Mouse (Mus musculus): ENCODE measurements around the gene Hils1. TPM values are rescaled to one million over a fixed set of nuclear protein-coding genes. Genes with fewer than 3 reads are reported as not detected.
"Not testable (repeated sequence)": the region's sequence is repeated elsewhere in the genome, so short reads cannot be mapped to it uniquely, and the experiment has no call there.

Gene Hils1
- total RNA-seq, 2 experiments from 2014 or later, result not detected

DNA sequence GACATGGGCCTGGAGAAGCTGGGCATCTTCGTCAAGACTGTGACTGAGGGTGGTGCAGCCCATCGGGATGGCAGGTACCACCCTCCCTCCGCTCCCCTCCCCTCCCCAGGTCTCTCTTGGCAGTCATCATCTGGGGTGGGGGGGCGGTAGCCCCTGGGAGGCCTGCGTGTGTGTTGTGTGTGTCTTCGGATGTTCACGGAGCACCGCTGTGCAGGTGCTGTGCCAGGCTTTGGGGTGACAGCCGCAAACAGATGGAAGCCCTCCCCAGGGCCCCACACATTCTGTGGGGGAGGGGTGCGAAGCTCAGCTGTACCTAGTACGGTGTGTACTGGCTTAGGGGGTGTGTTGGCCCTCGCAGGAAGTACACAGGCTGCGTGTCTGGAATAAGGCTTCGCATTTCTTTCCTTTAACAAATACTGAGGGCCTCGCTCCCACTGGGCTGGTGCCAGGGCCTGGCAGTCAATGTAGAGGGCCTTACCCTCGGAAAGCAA, 30.7 kb downstream of the Hils1 start:
- no peak for DNase-seq (ENCODE audit: low spot score)
- intact Hi-C loops (cut with DNase I), result no loop called here

DNA sequence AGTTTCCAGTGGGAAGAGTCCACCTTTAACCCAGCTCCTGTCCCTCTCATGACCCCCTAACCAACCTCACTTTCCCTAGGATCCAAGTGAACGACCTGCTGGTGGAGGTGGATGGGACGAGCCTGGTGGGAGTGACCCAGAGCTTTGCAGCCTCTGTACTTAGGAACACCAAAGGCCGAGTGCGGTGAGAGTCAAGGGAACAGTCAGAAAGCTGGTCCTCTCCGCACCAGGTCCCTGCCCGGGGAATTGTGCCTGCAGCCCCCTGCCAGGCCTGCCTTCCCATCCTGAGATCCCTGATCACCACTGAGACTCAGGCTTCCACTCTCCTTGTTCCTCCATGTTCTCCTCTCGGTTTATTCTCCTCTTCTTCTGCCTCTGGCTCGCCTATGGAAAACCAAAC, 32.7 kb downstream of the Hils1 start:
- no peak for DNase-seq (ENCODE audit: low spot score)
- intact Hi-C loops (cut with DNase I), result loop anchor here (1.0 to 2.0 kb wide), 2 partner anchors 21 to 61 kb away; no protein-coding TSS in a partner anchor

DNA sequence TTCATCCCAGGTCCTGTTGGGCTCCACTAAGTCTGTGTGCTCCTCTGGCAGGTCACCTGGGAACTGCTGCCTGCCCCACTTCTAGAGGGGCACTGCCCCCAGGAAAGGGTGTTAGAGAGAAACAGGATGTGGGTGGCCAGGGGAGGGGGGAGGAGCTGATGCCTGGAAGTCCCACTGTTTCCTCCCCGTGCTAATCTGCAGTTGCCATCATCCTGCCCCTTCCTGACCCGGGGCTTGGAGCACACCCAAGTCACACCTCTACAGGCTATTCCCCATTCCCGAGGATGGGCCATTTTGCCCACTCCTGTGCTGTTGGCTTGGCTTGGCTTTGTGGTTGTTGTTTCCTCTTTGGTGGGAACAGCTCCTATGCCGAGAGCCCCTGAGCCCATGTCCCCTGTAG, 33.2 kb downstream of the Hils1 start:
- DNase-seq (ENCODE audit: low spot score), result no peak
- intact Hi-C loops (cut with DNase I), result loop anchor here (1.0 to 2.0 kb wide), 2 partner anchors 21 to 62 kb away; no protein-coding TSS in a partner anchor

DNA sequence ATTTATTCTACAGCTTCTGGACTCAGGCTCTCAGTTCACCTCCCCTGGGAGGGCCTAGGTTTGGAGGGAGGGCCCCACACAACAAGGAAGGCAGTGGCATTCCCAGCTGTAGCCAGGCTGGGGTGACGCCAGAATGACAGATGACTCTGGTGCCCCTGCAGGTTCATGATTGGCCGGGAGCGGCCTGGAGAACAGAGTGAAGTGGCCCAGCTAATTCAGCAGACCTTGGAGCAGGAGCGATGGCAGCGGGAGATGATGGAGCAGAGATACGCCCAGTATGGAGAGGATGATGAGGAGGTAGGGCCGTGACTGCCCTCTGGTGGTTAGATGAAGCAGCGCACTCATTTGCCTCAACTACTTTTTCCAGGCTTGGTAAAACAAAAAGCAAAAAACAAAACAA, 33.7 kb downstream of the Hils1 start:
- intact Hi-C loops (cut with DNase I), result loop anchor here (2.0 kb wide), 1 partner anchor 62 kb away; no protein-coding TSS in a partner anchor
- no peak for DNase-seq (ENCODE audit: low spot score)

DNA sequence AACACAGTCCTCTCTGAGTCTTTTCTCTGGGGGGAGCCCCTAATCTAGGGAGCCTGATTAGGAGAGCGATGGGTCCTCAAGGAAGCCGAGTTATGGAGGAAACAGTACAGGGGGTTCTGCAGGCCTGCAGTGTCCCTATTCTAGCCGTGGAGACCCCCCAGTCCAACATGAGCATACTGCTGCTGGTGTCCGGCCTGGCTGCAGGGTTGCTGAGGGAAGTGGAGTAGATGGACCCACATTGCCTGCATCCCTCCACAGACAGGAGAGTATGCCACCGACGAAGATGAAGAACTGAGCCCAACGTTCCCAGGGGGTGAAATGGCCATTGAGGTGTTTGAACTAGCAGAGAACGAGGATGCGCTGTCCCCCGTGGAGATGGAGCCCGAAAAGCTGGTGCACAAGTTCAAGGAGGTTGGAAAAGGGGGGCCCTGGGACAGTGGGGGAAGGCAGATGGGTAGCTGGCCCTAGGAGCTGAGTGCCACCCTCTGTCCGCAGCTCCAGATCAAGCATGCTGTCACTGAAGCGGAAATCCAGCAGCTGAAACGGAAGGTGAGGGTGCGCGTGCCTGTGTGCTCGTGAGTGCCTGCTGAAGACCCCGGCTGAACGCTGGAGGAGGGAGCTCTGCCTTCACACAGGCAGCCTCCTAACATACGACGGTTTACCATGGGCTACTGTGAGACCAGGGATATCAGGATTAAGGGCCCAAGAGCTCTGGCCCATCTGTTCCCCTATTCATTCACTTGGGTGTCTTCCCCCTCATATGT, 34.4 kb downstream of the Hils1 start:
- intact Hi-C loops (cut with DNase I), result loop anchor here (2.0 kb wide), 1 partner anchor 63 kb away; no protein-coding TSS in a partner anchor
- DNase-seq (ENCODE audit: low spot score), result no peak

DNA sequence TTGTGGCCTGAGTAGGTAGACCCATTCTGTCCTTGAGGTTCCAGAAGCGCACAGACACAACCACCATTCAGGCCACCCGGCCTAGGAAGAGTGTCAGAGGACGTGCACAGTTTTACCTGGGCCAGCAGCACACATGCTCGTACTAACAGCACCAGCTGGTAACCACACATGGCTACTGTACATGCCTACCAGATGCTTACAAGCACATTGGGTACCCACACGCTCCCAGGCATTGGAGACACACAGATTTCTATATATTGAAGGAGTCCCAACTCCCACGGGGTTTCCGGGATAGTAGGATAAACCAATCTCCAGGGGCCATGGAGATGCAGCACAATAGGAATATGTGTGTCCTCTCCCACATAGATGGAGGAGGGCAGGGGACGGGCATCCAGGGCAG, 35.3 kb downstream of the Hils1 start:
- intact Hi-C loops (cut with DNase I), result no loop called here
- DNase-seq (ENCODE audit: low spot score), result no peak

DNA sequence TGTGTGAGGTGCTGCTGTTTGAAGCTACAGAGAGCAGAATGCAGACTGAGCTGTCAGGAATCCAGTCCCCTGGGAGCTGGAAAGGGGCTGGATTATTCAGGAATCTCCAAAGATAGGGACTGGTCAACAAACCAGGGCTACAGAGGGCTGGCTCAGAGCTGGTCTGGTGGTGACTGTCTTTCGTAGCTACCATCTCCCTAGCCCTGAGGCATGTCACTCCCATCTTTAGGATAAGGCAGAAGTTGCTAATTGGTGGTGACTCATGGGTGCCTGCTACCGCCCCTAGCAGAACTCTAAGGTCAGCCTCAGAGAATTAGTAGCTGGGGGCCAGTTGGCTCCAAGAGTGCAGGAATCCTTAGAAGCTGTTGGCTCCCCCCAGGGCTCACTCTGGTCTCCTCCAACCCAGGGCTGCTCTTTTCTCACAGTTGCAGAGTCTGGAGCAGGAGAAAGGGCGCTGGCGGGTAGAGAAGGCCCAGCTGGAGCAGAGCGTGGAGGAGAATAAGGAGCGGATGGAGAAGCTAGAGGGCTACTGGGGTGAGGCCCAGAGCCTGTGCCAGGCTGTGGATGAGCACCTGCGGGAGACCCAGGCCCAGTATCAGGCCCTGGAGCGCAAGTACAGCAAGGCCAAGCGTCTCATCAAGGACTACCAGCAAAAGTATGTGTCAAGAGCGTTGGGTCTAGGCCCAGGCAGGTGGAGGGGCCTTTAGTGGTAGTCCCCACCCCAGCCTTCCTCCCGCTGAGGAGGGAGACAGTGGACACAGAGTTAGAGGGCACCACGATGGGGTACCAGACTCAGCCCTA, 36.9 kb downstream of the Hils1 start:
- intact Hi-C loops (cut with DNase I), result no loop called here
- DNase-seq (ENCODE audit: low spot score), result no peak

DNA sequence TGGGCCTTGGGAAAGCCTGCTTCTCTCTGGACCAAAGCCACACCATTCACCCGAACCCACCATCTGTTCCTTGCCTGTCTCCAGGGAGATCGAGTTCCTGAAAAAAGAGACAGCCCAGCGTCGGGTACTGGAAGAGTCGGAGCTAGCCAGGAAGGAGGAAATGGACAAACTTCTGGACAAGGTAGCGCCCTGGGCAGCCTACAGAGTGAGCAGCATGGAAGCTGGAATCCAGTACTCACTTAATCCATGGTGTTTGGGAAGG, 37.5 kb downstream of the Hils1 start:
- no peak for DNase-seq (ENCODE audit: low spot score)
- intact Hi-C loops (cut with DNase I), result no loop called here

DNA sequence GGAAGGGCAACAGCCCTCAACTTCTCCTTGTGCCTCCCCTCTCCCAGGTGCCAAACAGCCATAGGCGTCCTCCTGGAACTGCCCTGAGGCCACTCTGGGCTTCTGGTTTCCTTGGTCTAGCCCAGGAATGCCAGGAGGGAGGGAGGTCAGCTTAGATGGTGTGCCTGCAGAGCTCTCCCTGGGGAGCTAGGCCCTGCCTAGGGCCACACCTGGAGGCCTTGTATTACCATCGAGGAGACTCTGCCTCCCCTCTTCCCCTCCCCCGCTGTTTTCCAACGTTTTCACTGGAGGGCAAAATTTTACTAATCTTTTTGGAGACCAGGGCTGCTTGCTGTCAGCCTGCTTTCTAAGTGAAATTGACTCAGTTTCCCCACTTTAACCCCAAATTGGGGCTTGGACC, 38.6 kb downstream of the Hils1 start:
- intact Hi-C loops (cut with DNase I), result no loop called here
- DNase-seq (ENCODE audit: low spot score), result no peak

DNA sequence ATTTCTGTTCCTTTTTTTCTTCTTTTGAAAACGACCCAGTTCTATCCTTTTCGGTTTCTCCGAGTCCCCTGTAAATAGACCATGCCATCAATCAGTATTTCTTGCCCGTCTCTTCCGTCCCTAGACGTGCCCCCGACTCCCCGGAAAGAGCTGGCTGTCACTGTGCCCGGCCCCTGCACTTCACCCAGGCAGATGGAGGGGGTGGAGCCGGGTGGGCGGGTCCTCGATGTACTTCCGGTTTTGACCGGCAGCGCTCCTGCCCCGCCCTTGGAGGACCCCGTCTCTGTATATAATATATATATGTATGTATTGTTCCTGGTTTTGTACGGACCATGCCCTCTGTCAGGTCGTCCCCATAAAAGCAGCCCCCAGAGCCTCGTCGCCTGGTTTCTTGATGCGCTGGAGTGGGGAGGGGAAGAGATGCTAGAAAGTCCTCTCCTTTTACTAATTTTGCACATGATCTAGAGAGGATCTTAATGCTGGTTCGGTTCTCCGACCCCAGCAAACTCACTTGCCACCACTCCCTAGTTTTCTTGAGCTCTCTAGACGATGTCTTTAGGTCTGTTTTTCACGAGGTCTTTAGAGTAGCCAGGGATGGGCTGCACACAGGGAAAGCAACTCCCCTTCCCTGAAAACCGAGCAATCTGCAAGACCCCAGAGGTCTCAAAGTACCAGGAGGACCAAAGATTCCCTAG, 39.3 kb downstream of the Hils1 start:
- DNase-seq (ENCODE audit: low spot score), result no peak
- intact Hi-C loops (cut with DNase I), result no loop called here

DNA sequence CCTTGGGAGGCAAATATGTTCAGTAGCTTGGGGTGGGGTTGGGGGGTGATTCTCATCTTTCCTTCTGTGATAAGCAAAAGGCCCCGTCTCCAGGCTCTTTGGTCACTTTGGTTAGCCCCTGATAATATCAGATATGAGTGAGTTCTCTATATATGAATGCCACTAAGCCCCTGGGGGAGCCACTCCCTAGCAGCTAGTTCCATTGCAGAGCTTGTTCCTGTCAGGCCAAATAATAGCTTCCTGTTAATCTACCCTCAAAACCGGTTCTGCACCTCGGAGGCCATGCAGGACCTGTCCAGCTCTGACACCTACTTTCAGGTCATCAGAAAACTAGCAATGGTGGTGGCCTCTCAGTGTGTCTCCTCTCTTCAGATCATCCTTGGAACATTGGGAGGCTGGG, 40.0 kb downstream of the Hils1 start:
- intact Hi-C loops (cut with DNase I), result no loop called here
- DNase-seq (ENCODE audit: low spot score), result no peak

DNA sequence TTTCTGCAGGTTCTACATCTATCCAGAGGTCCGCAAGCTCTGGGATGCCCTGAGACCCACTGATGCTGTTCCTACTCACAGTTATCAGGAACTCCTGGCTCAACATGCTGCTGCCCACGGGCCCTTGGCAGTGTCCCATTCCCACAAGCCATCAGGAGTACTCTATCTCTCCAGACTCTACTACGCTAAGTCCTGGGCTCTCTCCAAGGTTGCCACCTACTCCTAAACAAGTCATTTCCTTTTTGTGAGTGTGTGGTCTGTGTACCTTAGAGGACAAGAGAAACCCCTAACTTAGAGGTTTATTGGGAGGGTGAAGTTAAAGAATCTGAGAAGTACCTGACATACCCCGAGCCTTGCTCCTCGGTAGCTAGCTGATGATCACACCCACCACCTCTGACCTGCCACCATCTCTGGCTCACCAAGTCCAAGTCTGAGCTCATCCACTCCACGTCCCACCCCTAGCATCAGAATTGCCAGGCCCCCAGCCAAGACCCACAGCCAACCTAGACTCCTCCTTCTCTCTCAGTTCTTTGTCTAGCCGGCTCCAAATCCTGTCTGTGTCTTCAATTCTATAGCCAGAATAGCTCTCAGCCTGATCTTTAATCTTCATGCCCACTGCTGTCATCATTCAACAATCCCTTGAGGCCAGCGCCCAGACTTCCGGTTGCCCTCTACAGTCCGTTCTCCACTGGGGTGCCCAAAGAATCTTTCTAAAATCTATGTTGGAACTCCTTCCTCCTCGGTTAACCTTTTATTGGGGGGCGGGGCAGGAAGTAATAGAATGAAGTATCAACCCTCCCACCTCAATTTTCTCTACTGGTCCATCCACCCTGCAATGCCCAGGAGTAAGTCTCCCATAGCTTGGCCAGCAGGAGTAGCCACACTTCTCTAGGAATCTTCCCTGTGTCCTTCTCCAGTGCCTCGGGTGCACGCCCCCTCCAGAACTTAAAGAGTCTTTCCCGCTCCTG, 41.6 kb downstream of the Hils1 start:
- DNase-seq (ENCODE audit: low spot score), result no peak
- intact Hi-C loops (cut with DNase I), result no loop called here

DNA sequence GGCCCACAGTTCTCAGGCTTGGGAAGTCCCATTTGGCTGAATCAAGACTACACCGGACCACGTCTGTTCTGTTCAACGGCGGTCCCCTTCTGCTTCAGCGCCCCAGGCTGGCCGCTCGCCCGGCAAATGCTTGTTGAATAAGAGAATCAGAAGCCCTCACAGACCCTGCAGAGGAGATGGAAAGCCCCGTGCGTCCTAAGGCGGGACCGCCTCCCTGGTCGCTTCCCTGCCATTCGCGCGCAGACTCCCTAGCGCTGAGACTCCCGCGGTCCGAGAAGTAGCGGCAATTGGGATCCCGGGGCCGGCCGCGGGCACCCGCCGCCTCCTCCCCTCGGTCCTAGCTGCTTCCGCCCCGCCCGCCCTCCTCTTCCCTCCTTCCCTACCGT, 42.2 kb downstream of the Hils1 start, which contains the start of gene Samd14:
TSS of gene Samd14 (plus strand) at position 251 of the 386 bp plus-strand sequence.
- intact Hi-C loops (cut with DNase I), result no loop called here
- no peak for DNase-seq (ENCODE audit: low spot score)

DNA sequence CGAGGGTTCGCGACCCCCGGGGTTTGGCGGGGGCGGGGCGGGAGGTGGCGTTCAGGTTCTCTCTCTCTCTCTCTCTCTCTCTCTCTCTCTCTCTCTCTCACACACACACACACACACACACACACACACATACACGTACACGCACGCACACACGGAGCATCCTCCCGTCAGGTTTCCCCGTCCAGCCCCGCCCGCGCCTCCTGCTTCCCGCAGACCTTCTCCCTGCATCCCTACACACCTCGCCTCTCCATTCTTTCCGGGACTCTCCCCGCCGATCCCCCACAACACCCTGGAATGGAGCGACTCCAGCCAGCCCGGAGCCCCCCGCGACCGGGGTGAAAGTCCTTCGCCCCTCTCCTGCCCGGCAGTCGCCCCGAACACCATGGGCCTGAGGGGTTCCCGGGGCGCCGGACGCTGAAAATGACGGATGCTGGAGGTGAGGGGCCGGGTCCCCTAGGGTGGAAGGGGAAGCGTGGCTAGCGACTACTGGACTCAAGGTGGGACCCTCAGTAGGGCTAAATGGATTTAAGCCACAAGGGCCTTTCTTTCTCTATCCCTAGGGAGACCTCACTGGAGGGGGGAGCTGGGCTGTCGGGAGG, 42.8 kb downstream of the Hils1 start:
- DNase-seq (ENCODE audit: low spot score), result no peak
- intact Hi-C loops (cut with DNase I), result no loop called here

DNA sequence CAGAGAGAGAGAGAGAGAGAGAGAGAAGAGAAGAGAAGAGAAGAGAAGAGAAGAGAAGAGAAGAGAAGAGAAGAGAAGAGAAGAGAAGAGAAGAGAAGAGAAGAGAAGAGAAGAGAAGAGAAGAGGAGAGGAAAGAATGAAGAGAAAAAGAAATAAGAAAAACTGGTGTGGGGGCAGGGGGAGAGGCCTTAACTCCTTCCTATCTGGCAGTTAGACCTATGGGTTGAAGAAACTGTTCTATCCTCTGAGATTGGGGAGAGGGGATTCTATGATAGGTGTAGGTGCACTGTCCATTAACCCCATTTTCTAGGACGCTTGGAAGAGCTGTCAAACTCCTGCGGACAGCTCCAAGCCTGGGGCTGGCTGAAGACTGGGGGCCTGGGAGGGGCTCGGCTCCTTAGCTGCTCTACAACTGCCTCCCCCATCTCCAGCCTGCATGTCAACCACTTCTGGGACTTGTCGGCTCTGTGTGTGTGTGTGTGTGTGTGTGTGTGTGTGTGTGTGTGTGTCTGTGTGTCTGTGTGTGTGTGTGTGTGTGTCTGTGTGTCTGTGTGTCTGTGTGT, 43.5 kb downstream of the Hils1 start:
- intact Hi-C loops (cut with DNase I); DNase-seq (ENCODE audit: low spot score): not testable (repeated sequence)

DNA sequence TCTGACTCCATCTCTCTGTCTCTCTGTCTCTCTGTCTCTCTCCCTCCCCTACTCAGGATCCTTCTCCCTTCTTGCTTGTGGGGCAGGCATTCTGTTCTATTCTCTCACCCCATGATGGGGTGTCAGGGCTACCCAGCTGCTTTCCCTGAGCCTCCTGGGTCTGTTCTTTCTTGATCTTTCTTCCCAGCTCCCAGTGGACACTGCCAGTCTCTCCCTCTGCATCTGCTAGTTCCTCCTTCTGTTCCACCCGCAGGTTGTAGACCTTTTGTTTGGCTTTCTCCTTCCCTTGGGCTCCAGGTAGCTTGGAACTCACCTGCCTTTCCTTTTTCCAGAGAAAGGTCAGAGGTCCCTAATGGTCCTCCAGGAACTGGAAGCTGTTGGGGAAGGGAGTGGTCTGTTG, 44.0 kb downstream of the Hils1 start:
- no peak for DNase-seq (ENCODE audit: low spot score)
- intact Hi-C loops (cut with DNase I), result no loop called here

DNA sequence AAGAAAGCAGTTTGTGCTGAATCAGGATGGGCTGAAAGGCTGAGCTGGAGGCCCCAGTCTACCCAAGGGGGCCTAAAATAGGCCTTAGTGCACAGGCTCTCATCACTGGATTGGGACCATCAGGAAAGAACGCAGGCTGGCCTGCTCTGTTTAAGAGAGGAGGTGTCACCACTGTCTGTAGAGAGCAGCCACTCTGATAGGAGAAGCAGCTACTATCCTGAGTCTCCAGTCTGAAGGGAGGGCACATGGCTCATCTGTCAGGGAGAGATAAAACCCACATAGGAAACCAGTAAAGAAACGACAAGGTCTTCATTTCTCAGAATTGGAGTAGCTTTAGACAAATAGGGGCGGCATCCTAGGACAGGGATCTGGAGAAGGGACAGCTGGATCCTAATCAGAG, 44.7 kb downstream of the Hils1 start:
- intact Hi-C loops (cut with DNase I), result no loop called here

DNA sequence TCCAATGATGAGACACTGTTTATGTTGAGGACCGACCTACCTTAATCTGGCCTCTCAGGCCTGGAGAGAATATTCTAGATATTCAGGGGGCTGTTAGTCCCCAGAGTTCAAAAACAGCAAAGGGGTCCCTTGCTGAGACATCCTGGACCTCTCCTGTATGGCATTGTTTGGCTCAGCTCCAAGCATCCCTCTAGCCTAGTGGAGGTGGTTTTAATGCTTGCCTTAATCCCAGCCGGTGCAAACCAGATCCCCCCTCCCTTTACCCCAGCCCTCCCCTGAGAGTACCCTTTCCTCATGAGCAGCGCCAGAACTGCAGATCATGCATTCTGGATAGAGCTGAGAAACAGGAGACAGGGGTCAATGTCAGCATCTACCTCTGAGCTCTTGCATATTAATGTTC, 45.1 kb downstream of the Hils1 start:
- DNase-seq (ENCODE audit: low spot score), result no peak
- intact Hi-C loops (cut with DNase I), result no loop called here

More for the DNA sequence above, 44.7 kb downstream of the Hils1 start:
- DNase-seq (ENCODE audit: low spot score), result no peak

DNA sequence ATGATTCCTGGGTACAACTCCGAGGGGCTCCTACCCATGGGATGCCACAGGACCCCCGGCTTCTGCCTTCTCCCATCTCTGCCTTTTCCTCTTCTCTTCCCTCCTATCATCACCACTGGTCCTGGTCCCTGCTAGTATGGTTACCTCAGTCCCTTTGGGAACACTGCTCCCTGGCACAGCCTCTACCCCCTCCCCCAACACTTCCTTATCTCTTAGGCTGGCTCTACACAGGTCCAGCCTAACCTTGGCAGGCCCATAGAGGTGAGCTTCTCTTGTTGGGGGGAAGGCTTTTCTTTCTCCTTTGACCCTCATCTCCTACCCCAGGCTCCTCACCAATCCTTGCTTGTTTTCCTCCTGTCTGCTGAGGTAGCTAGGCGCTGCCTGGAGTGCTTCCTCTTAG, 48.1 kb downstream of the Hils1 start:
- no peak for DNase-seq (ENCODE audit: low spot score)
- intact Hi-C loops (cut with DNase I), result no loop called here
